Mouse (Mus musculus) lung, postnatal 10 days (tissue): ENCODE data around the gene Slc35e4.
A peak's percentile ranks its signal among the peaks of the same experiment; 100 is the strongest.

ENCODE experiments used
- DNase-seq: peaks from one replicate; pipeline ENCODE4 v3.0.0; 2021

Gene Slc35e4

DNA sequence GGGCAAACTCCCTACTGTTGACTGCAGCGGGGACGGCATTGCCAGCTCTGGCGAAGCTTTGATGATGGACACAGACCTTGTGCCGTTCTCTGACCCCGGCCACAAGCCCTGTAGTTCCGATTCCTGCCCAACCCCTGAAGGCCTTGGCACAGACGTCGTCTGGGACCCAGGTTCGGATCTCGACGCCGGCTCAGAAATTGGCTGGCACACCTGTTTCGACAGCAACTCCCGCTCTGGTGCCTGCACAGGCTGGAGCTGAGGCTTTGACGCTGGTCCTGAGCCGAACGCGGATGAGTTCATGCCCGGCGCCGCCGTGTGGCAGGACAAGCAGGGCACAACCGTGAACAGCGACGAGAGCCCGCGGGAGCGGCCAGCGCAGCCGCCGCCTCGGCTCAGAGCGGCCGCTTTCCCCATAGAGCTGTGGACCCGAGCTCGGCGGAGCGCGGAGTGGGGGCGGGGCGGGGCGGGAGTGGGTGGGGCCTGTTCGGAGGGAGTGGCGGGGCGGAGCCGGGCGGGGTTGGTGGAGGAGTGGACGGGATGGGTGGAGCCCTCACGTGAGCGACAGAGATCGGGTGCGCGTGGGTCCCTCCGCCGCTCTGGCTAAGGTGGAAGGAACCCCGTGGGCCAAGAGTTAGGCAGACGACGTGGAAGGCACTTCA is 50.9 kb downstream of the Slc35e4 start, which contains the start of gene Osbp2:
TSS of gene Osbp2 (minus strand) at position 450 of the 659 bp plus-strand sequence.
- DNase-seq, result peak; percentile 69

DNA sequence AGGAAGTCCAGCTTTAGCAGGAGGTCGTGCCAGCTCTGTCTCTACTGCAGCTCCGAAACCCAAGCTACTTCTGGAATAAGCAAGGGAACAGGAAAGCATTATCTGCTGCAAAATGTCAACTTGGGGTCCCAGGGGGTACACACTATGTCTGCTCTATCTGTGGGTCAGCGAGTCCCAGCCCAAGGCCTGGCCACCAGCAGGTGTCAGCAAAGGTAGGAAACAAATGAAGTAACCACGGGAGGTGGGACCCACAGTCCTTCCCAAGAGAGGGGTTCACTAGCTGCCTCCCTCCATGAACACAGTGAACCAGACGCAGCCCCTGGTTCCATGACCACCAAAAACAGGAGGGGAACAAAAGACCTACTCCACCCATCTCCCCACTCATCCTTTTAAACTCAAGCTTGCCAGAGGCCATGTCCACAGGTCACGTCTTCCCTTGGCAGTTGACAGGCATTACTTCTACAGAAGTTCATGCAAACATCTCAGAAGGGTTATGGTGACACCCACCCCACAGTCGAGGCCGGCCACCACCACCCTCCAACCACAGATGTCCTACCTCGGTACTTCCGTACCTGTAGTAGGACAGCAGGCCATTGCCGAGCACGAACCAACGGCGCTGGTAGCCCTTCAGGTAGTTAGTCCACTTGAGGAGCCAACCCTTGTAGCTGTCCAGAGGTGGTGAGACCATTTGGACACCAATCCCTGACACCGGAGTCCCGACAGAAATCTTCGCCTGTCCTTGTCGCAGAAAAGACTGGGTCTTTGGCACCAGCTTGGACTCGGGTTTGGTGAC is 51.6 kb downstream of the Slc35e4 start:
- no peak for DNase-seq

DNA sequence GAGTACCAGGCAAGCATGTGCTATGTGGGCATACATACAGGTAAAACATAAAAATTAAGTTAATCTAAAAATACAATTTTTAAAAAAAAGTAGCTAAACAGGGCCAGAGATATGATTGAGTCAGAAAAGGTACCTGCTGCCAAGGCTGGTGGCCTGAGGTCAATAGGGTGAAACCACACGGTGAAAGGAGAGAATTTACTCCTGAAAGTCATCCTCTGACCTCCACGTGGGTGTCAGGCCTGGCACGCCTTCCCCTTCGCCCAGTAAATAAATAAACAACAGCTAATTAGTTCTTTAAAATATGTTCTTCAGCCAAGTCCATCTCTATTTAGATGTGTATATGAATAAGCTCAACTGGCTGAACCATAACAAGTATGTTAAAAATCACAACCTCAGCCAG is 54.1 kb downstream of the Slc35e4 start:
- DNase-seq, result no peak

DNA sequence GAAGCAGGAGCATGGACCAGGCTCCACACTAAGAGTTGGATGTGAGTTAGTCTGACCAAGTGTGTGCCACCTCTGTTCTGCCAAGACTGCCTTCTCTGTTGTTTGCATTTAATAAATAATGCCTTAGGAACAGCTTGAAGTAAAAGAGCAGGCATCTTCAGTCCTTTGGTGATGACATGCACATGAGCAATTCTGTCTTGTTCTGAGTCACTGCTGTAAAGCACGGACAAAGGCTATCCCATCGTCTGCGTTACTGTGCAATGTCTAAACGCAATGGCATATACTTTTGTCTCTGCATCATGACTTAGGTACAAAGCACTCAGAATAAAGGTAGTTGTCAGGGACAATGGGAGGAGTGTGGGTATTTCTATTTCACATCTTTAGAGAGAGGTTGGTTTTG is 54.7 kb downstream of the Slc35e4 start:
- no peak for DNase-seq

DNA sequence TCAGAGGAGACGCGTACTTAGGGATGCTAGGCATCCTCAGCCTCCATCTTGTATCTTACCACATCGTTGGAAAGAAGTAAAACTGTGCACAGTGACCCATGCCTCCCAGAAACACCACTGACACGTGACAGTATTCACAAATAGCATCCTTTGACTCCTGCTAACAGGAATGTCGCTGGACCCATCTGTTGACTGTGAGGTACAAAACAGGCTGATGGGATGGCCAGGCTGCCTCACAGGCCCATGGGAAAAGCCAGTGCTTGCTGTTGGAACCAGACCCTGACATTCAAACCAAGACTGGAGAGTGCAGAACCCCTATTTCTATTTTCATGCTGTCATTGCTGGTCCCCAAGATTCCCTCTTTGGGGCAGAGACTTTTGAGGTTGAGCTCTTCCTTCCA is 56.6 kb downstream of the Slc35e4 start:
- DNase-seq, result no peak
